ENCODE assay signal across 23 mouse cellular contexts in genomic region chr14:100714952-100715351, GRCm38 (mm10).
A peak's percentile ranks its signal among the peaks of the same experiment; 100 is the strongest.
DNase-seq lines count a peak whose midpoint lies in the region; ATAC-seq lines count a peak whose summit lies in the region.
"Had no signal": no experiment of that assay in that cellular context is flagged by ENCODE, and none has a peak within 500 bp of the region (broad histone marks: within the 10 kb centered on the region; RNA-seq: fewer than 3 reads in every experiment).

No protein-coding gene starts in this region.

- peaks cover 23% of the 10 kb centered on the region for H3K4me1 ChIP-seq in forebrain, embryonic 12.5 days
- H3K4me1 ChIP-seq in forebrain, embryonic 10.5 days, result peaks cover 21% of the 10 kb centered on the region
- H3K4me1 ChIP-seq in hindbrain, embryonic 15.5 days (replicated peaks), result peaks cover 18% of the 10 kb centered on the region
- H3K4me1 ChIP-seq in neural tube, embryonic 14.5 days (ENCODE audit: control insufficient read depth, insufficient read depth, low read length), result no peaks in the 10 kb centered on the region
- H3K4me1 ChIP-seq: embryonic facial prominence, embryonic 15.5 days had no signal

- H3K4me2 ChIP-seq in forebrain, embryonic 12.5 days, result no peak overlapping the region
- no peak overlapping the region for H3K4me2 ChIP-seq in hindbrain, embryonic 15.5 days
- H3K4me2 ChIP-seq in neural tube, embryonic 14.5 days (ENCODE audit: low read depth, low read length), result no peak overlapping the region
- H3K4me2 ChIP-seq: embryonic facial prominence, embryonic 15.5 days; heart, embryonic 11.5 days had no signal

- H3K27me3 ChIP-seq in forebrain, embryonic 12.5 days, result no peaks in the 10 kb centered on the region
- no peaks in the 10 kb centered on the region for H3K27me3 ChIP-seq in forebrain, embryonic 10.5 days (ENCODE audit: poor library complexity, severe bottlenecking)
- no peaks in the 10 kb centered on the region for H3K27me3 ChIP-seq in hindbrain, embryonic 15.5 days
- no peaks in the 10 kb centered on the region for H3K27me3 ChIP-seq in neural tube, embryonic 14.5 days (ENCODE audit: control insufficient read depth, insufficient read depth, low read length)
- H3K27me3 ChIP-seq: embryonic facial prominence, embryonic 15.5 days; Patski had no signal

- ATAC-seq in forebrain, embryonic 12.5 days (ENCODE audit: low FRiP score), result no peak
- peak; percentile 51; the same call in 1 of the 2 replicates for ATAC-seq in hindbrain, embryonic 15.5 days (ENCODE audit: low FRiP score, low read depth)
- ATAC-seq in neural tube, embryonic 14.5 days (ENCODE audit: low read depth), result 0 out of 2 replicates have a peak, but pooled peaks have one; percentile 26
- ATAC-seq in monocyte, adult 5-6 weeks (replicated peaks; ENCODE audit: insufficient number of reproducible peaks, low FRiP score, low TSS enrichment, poor library complexity, severe bottlenecking), result no peak
- ATAC-seq: Patski had no signal

- H3K27ac ChIP-seq in forebrain, embryonic 12.5 days, result peak overlapping the region; percentile 85; the same call in 1 of the 2 replicates
- no peak overlapping the region for H3K27ac ChIP-seq in forebrain, embryonic 10.5 days
- peak overlapping the region; percentile 59; the same call in 1 of the 2 replicates for H3K27ac ChIP-seq in hindbrain, embryonic 15.5 days (replicated peaks)
- H3K27ac ChIP-seq in neural tube, embryonic 14.5 days (ENCODE audit: low read depth, low read length), result peak overlapping the region; percentile 60; the same call in 1 of the 2 replicates
- H3K27ac ChIP-seq: embryonic facial prominence, embryonic 15.5 days; kidney, postnatal 0 days; stomach, postnatal 0 days had no signal

- no peak overlapping the region for H3K4me3 ChIP-seq in forebrain, embryonic 12.5 days (replicated peaks)
- no peak overlapping the region for H3K4me3 ChIP-seq in forebrain, embryonic 10.5 days
- H3K4me3 ChIP-seq in hindbrain, embryonic 15.5 days, result no peak overlapping the region
- no peak overlapping the region for H3K4me3 ChIP-seq in neural tube, embryonic 14.5 days (ENCODE audit: low read depth, low read length)
- H3K4me3 ChIP-seq: embryonic facial prominence, embryonic 15.5 days; limb, embryonic 10.5 days; myocyte had no signal

- no peaks in the 10 kb centered on the region for H3K9me3 ChIP-seq in forebrain, embryonic 12.5 days
- H3K9me3 ChIP-seq in forebrain, embryonic 10.5 days, result no peaks in the 10 kb centered on the region; the same call in 1 of the 2 replicates
- no peaks in the 10 kb centered on the region for H3K9me3 ChIP-seq in hindbrain, embryonic 15.5 days
- no peaks in the 10 kb centered on the region for H3K9me3 ChIP-seq in neural tube, embryonic 14.5 days (ENCODE audit: control insufficient read depth, low read length)
- H3K9me3 ChIP-seq: embryonic facial prominence, embryonic 15.5 days; limb, embryonic 10.5 days had no signal

- no peaks in the 10 kb centered on the region for H3K36me3 ChIP-seq in forebrain, embryonic 12.5 days (replicated peaks)
- H3K36me3 ChIP-seq in forebrain, embryonic 10.5 days (replicated peaks), result no peaks in the 10 kb centered on the region
- H3K36me3 ChIP-seq in hindbrain, embryonic 15.5 days, result no peaks in the 10 kb centered on the region
- no peaks in the 10 kb centered on the region for H3K36me3 ChIP-seq in neural tube, embryonic 14.5 days (ENCODE audit: control insufficient read depth, insufficient read depth, low read length)
- H3K36me3 ChIP-seq: embryonic facial prominence, embryonic 15.5 days; limb, embryonic 10.5 days had no signal

- 67% methylated on average over 2 of the region's 2 CpGs for WGBS in forebrain, embryonic 12.5 days
- WGBS in forebrain, embryonic 10.5 days, result 83% methylated on average over 2 of the region's 2 CpGs
- 30% methylated on average over 2 of the region's 2 CpGs for WGBS in hindbrain, embryonic 15.5 days
- 46% methylated on average over 2 of the region's 2 CpGs for WGBS in neural tube, embryonic 14.5 days

- DNase-seq in forebrain, embryonic 10.5 days (ENCODE audit: extremely low spot score, low spot score), result no peak
- DNase-seq in Muller cell, postnatal 12 days (ENCODE audit: inconsistent ontology term), result peak; percentile 77
- DNase-seq in T-cell, adult 2 months (ENCODE audit: low spot score), result no peak
- DNase-seq in testis, postnatal 10 days (ENCODE audit: low spot score), result no peak
- DNase-seq: adrenal gland, postnatal 36 days; cerebellum, adult 18-20 months; cerebellum, postnatal 25 days; heart, postnatal 10 days; kidney, adult 18-20 months; lung, adult 18-20 months; lung, postnatal 14 days; right cerebral cortex, adult 18-20 months had no signal

- no peak overlapping the region for H3K9ac ChIP-seq in forebrain, embryonic 12.5 days
- no peak overlapping the region for H3K9ac ChIP-seq in hindbrain, embryonic 15.5 days
- no peak overlapping the region for H3K9ac ChIP-seq in neural tube, embryonic 14.5 days (replicated peaks; ENCODE audit: low read depth, low read length)
- H3K9ac ChIP-seq: embryonic facial prominence, embryonic 15.5 days had no signal

Comparison
In these comparisons a context has a peak if more than half of its experiments do, and no peak if none do; other contexts are left out.
1. ATAC-seq: peak in hindbrain, embryonic 15.5 days (single experiment) and neural tube, embryonic 14.5 days (single experiment); none in forebrain, embryonic 12.5 days (single experiment) and monocyte, adult 5-6 weeks (single experiment).